In the genomic region with DNA sequence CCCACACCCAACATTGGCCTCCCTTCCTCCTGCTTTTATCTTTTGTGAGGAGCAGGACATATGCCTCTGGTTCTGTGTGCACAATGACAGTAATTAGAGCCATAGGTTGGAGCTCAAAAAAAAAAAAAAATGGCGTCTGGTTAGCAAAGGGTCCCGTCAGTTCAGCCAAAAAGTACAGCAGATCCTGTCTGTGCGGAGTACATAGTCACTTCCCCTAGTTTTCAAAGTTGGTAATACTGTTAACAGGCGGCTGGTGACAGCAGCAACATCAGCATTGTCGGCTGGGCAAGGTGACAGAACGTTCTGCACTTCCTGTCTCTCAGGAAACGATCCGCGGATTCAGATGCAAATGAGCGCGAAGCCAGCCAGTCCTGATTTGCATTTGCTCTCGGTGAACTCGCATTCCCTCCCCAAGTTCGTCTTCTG, we compare ENCODE assay signal across 8 mouse cellular contexts.
DNase-seq lines count a peak whose midpoint lies in the region; ATAC-seq and TF ChIP-seq lines count a peak whose summit lies in the region.

No protein-coding gene starts in this region.

- 5% methylated on average over 14 of the region's 14 CpGs for WGBS in embryonic facial prominence, embryonic 10.5 days
- WGBS in heart, embryonic 15.5 days: 6% methylated on average over 14 of the region's 14 CpGs
- WGBS in kidney, embryonic 15.5 days: 5% methylated on average over 14 of the region's 14 CpGs
- 2% methylated on average over 14 of the region's 14 CpGs for WGBS in liver, embryonic 16.5 days (ENCODE audit: insufficient replicate concordance)
- WGBS in neural tube, embryonic 11.5 days: 5% methylated on average over 14 of the region's 14 CpGs
- under 1% methylated on average over 14 of the region's 14 CpGs for WGBS in thymus, adult 2 months

- no peak for ATAC-seq in heart, embryonic 15.5 days (replicated peaks; ENCODE audit: insufficient number of reproducible peaks, insufficient read depth, low FRiP score, low read depth)
- no peak for ATAC-seq in kidney, embryonic 15.5 days (replicated peaks; ENCODE audit: low FRiP score)
- ATAC-seq in liver, embryonic 16.5 days (ENCODE audit: low read depth): no peak
- ATAC-seq in neural tube, embryonic 11.5 days (ENCODE audit: insufficient read depth, low FRiP score, low TSS enrichment): 0 out of 2 replicates have a peak, but pooled peaks have one; percentile 35

- TF ChIP-seq CTCF in gastrocnemius, adult 2 months (IDR thresholded peaks at IDR 0.05): no peak
- no peak for TF ChIP-seq CTCF in thymus, adult 2 months (IDR thresholded peaks at IDR 0.05; ENCODE audit: borderline replicate concordance, control insufficient read depth, extremely low read depth, insufficient read depth, low read length, poor library complexity)

- H3K27me3 ChIP-seq in embryonic facial prominence, embryonic 10.5 days (replicated peaks; ENCODE audit: low read depth, poor library complexity, severe bottlenecking): no peaks in the 10 kb centered on the region
- H3K27me3 ChIP-seq in heart, embryonic 15.5 days: no peaks in the 10 kb centered on the region
- H3K27me3 ChIP-seq in kidney, embryonic 15.5 days: no peaks in the 10 kb centered on the region
- no peaks in the 10 kb centered on the region for H3K27me3 ChIP-seq in liver, embryonic 16.5 days (ENCODE audit: control insufficient read depth, insufficient read depth, low read depth, low read length)
- H3K27me3 ChIP-seq in neural tube, embryonic 11.5 days (ENCODE audit: control insufficient read depth, insufficient read depth, low read length): no peaks in the 10 kb centered on the region
- no peaks in the 10 kb centered on the region for H3K27me3 ChIP-seq in thymus, adult 2 months (ENCODE audit: control insufficient read depth, insufficient read depth, low read length)

- H3K4me1 ChIP-seq in embryonic facial prominence, embryonic 10.5 days: peaks cover 19% of the 10 kb centered on the region
- H3K4me1 ChIP-seq in heart, embryonic 15.5 days (replicated peaks): peaks cover 14% of the 10 kb centered on the region
- peaks cover 12% of the 10 kb centered on the region; the same call in 1 of the 2 replicates for H3K4me1 ChIP-seq in kidney, embryonic 15.5 days
- H3K4me1 ChIP-seq in liver, embryonic 16.5 days (ENCODE audit: control insufficient read depth, low read depth, low read length): no peaks in the 10 kb centered on the region
- no peaks in the 10 kb centered on the region for H3K4me1 ChIP-seq in neural tube, embryonic 11.5 days (ENCODE audit: control insufficient read depth, insufficient read depth, low read length)
- H3K4me1 ChIP-seq in thymus, adult 2 months (replicated peaks; ENCODE audit: control insufficient read depth, insufficient read depth, low read length): peaks cover 8% of the 10 kb centered on the region

- no peak for DNase-seq in gastrocnemius, adult 2 months
- DNase-seq in gastrocnemius, postnatal 36 days: no peak
- DNase-seq in embryonic facial prominence, embryonic 10.5 days (ENCODE audit: low spot score): peak; percentile 40
- DNase-seq in neural tube, embryonic 11.5 days (ENCODE audit: low spot score): peak; percentile 53
- peak; percentile 68 for DNase-seq in thymus, adult 2 months

- H3K9me3 ChIP-seq in embryonic facial prominence, embryonic 10.5 days: no peaks in the 10 kb centered on the region
- H3K9me3 ChIP-seq in heart, embryonic 15.5 days (replicated peaks): no peaks in the 10 kb centered on the region
- H3K9me3 ChIP-seq in kidney, embryonic 15.5 days (replicated peaks): no peaks in the 10 kb centered on the region
- H3K9me3 ChIP-seq in liver, embryonic 16.5 days (replicated peaks; ENCODE audit: control insufficient read depth, low read length): no peaks in the 10 kb centered on the region
- no peaks in the 10 kb centered on the region for H3K9me3 ChIP-seq in neural tube, embryonic 11.5 days (ENCODE audit: control insufficient read depth, low read length)

- no peak overlapping the region for H3K9ac ChIP-seq in heart, embryonic 15.5 days
- 0 out of 2 replicates have a peak overlapping the region, but pooled peaks have one; percentile 15 for H3K9ac ChIP-seq in kidney, embryonic 15.5 days
- no peak overlapping the region for H3K9ac ChIP-seq in liver, embryonic 16.5 days (ENCODE audit: low read depth, low read length)
- peak overlapping the region; percentile 41; the same call in 1 of the 2 replicates for H3K9ac ChIP-seq in neural tube, embryonic 11.5 days (ENCODE audit: low read length)

- H3K4me3 ChIP-seq in gastrocnemius, adult 2 months: peak overlapping the region; percentile 37
- peak overlapping the region; percentile 54 for H3K4me3 ChIP-seq in embryonic facial prominence, embryonic 10.5 days
- H3K4me3 ChIP-seq in heart, embryonic 15.5 days: peak overlapping the region; percentile 3
- H3K4me3 ChIP-seq in kidney, embryonic 15.5 days (replicated peaks): peak overlapping the region; percentile 37
- peak overlapping the region; percentile 8; the same call in 1 of the 2 replicates for H3K4me3 ChIP-seq in liver, embryonic 16.5 days (ENCODE audit: low read depth, low read length)
- H3K4me3 ChIP-seq in neural tube, embryonic 11.5 days (ENCODE audit: low read depth, low read length): peak overlapping the region; percentile 23
- no peak overlapping the region; the same call in 1 of the 2 replicates for H3K4me3 ChIP-seq in thymus, adult 2 months (ENCODE audit: control insufficient read depth, insufficient read depth, low read length)

- H3K27ac ChIP-seq in gastrocnemius, adult 2 months: no peak overlapping the region
- H3K27ac ChIP-seq in embryonic facial prominence, embryonic 10.5 days (replicated peaks): peak overlapping the region; percentile 59
- peak overlapping the region; percentile 18; the same call in 1 of the 2 replicates for H3K27ac ChIP-seq in heart, embryonic 15.5 days
- no peak overlapping the region for H3K27ac ChIP-seq in kidney, embryonic 15.5 days
- no peak overlapping the region for H3K27ac ChIP-seq in liver, embryonic 16.5 days (ENCODE audit: low read length)
- H3K27ac ChIP-seq in neural tube, embryonic 11.5 days (ENCODE audit: low read depth, low read length): no peak overlapping the region
- H3K27ac ChIP-seq in thymus, adult 2 months (ENCODE audit: control insufficient read depth, insufficient read depth, low read length): peak overlapping the region; percentile 52

- intact Hi-C loops in gastrocnemius, adult 2 months (cut with DNase I): no loop called here
- intact Hi-C loops in gastrocnemius, postnatal 36 days (cut with DNase I): no loop called here

- H3K4me2 ChIP-seq in heart, embryonic 15.5 days: peak overlapping the region; percentile 46
- H3K4me2 ChIP-seq in kidney, embryonic 15.5 days: peak overlapping the region; percentile 55
- H3K4me2 ChIP-seq in liver, embryonic 16.5 days (ENCODE audit: low read depth, low read length): peak overlapping the region; percentile 28
- peak overlapping the region; percentile 49 for H3K4me2 ChIP-seq in neural tube, embryonic 11.5 days (ENCODE audit: low read depth)

- TF ChIP-seq POLR2A in thymus, adult 2 months (IDR thresholded peaks at IDR 0.05; ENCODE audit: control insufficient read depth, extremely low read depth, insufficient read depth, low read length, poor library complexity): no peak

- H3K36me3 ChIP-seq in embryonic facial prominence, embryonic 10.5 days (replicated peaks): no peaks in the 10 kb centered on the region
- no peaks in the 10 kb centered on the region for H3K36me3 ChIP-seq in heart, embryonic 15.5 days
- H3K36me3 ChIP-seq in kidney, embryonic 15.5 days: no peaks in the 10 kb centered on the region
- H3K36me3 ChIP-seq in liver, embryonic 16.5 days (ENCODE audit: control insufficient read depth, insufficient read depth): no peaks in the 10 kb centered on the region
- no peaks in the 10 kb centered on the region for H3K36me3 ChIP-seq in neural tube, embryonic 11.5 days (ENCODE audit: control insufficient read depth, insufficient read depth, low read length)
- no peaks in the 10 kb centered on the region for H3K36me3 ChIP-seq in thymus, adult 2 months (ENCODE audit: control insufficient read depth, insufficient read depth, low read length)

Comparison
In these comparisons a context has a peak if more than half of its experiments do, and no peak if none do; other contexts are left out.
1. DNase-seq: peak in embryonic facial prominence, embryonic 10.5 days (single experiment), neural tube, embryonic 11.5 days (single experiment) and thymus, adult 2 months (single experiment); none in gastrocnemius, adult 2 months (single experiment) and gastrocnemius, postnatal 36 days (0 of 2).
2. H3K27ac ChIP-seq: peak in embryonic facial prominence, embryonic 10.5 days (single experiment), heart, embryonic 15.5 days (single experiment) and thymus, adult 2 months (single experiment); none in gastrocnemius, adult 2 months (single experiment), kidney, embryonic 15.5 days (single experiment), liver, embryonic 16.5 days (single experiment) and neural tube, embryonic 11.5 days (single experiment).
3. H3K9ac ChIP-seq: peak in kidney, embryonic 15.5 days (single experiment) and neural tube, embryonic 11.5 days (single experiment); none in heart, embryonic 15.5 days (single experiment) and liver, embryonic 16.5 days (single experiment).
4. Peak in every context shown above with its lines, with median percentiles within 50 percentile points of each other: H3K4me2 ChIP-seq.